Mouse (Mus musculus): ENCODE measurements around the gene Vmn2r75. TPM values are rescaled to one million over a fixed set of nuclear protein-coding genes. Genes with fewer than 3 reads are reported as not detected.
"Not testable (repeated sequence)": the region's sequence is repeated elsewhere in the genome, so short reads cannot be mapped to it uniquely, and the experiment has no call there.

Gene Vmn2r75
- polyA plus RNA-seq (2016; fragmentation: Nextera tagmentation; extraction: Ambion mirVana): not detected in 2 replicates

- H3K9me3 ChIP-seq (replicated peaks); H3K4me1 ChIP-seq (replicated peaks); H3K27me3 ChIP-seq (replicated peaks); ATAC-seq (ENCODE audit: insufficient number of reproducible peaks, low FRiP score); H3K4me2 ChIP-seq; H3K36me3 ChIP-seq; H3K9ac ChIP-seq; H3K27ac ChIP-seq (ENCODE audit: poor library complexity, severe bottlenecking); H3K4me3 ChIP-seq: not testable (repeated sequence)
- whole genome bisulfite sequencing: 48% methylated on average over 1 of the region's 1 CpGs
These were observed at the start of gene Vmn2r75 for GRCm38 (mm10) chr7:86171678-86172077. Gene Vmn2r75, minus strand, starts transcription at chr7:86171778.

- Histone ChIP-seq H3K27me3 (replicated peaks) (no peaks in the 10 kb centered on the region), H3K36me3 (no peaks in the 10 kb centered on the region), H3K4me3 (no peak overlapping the region), H3K27ac (ENCODE audit: poor library complexity, severe bottlenecking) (no peak overlapping the region), H3K4me1 (replicated peaks) (no peaks in the 10 kb centered on the region), H3K9ac (no peak overlapping the region), H3K4me2 (no peak overlapping the region), H3K9me3 (replicated peaks) (no peaks in the 10 kb centered on the region)
- no peak for ATAC-seq (ENCODE audit: insufficient number of reproducible peaks, low FRiP score)
These were observed 39.8 kb upstream of the Vmn2r75 start for GRCm38 (mm10) chr7:86211345-86211744.

Other genes with a start within 250 kb of the Vmn2r75 start
- not detected in 2 replicates for gene Vmn2r74, start 210.1 kb downstream of the Vmn2r75 start, polyA plus RNA-seq (2016; fragmentation: Nextera tagmentation; extraction: Ambion mirVana)
- gene Vmn2r76, start 74.5 kb upstream of the Vmn2r75 start, polyA plus RNA-seq (2016; fragmentation: Nextera tagmentation; extraction: Ambion mirVana): not detected in 2 replicates
- not detected in 2 replicates for gene Olfr310, start 105.4 kb upstream of the Vmn2r75 start, polyA plus RNA-seq (2016; fragmentation: Nextera tagmentation; extraction: Ambion mirVana)
- gene Olfr309, start 141.9 kb upstream of the Vmn2r75 start, polyA plus RNA-seq (2016; fragmentation: Nextera tagmentation; extraction: Ambion mirVana): not detected in 2 replicates
- not detected in 2 replicates for gene Olfr308, start 153.9 kb upstream of the Vmn2r75 start, polyA plus RNA-seq (2016; fragmentation: Nextera tagmentation; extraction: Ambion mirVana)
- not detected in 2 replicates for gene Olfr307, start 165.8 kb upstream of the Vmn2r75 start, polyA plus RNA-seq (2016; fragmentation: Nextera tagmentation; extraction: Ambion mirVana)
- gene Olfr305, start 195.2 kb upstream of the Vmn2r75 start, polyA plus RNA-seq (2016; fragmentation: Nextera tagmentation; extraction: Ambion mirVana): not detected in 2 replicates
- not detected in 2 replicates for gene Olfr304, start 214.9 kb upstream of the Vmn2r75 start, polyA plus RNA-seq (2016; fragmentation: Nextera tagmentation; extraction: Ambion mirVana)
- not detected in 2 replicates for gene Olfr303, start 226.0 kb upstream of the Vmn2r75 start, polyA plus RNA-seq (2016; fragmentation: Nextera tagmentation; extraction: Ambion mirVana)
- gene Olfr301, start 232.1 kb upstream of the Vmn2r75 start, polyA plus RNA-seq (2016; fragmentation: Nextera tagmentation; extraction: Ambion mirVana): not detected in 2 replicates